Mouse (Mus musculus) lung, embryonic 14.5 days (tissue): ENCODE data around the gene Mpped2. TPM values are rescaled to one million over a fixed set of nuclear protein-coding genes. Genes with fewer than 3 reads are reported as not detected.
A peak's percentile ranks its signal among the peaks of the same experiment; 100 is the strongest.

Experiments
- ATAC-seq: fragments of 200-750 bp; cut with Nextera tagmentation; 2 replicates; pipeline ENCODE4 v1.8.0; 2017; ENCODE audit warnings: mild to moderate bottlenecking, moderate TSS enrichment, moderate library complexity; ENCODE audit not compliant: insufficient read depth
- DNase-seq: peaks from one replicate; pipeline ENCODE4 v3.0.0-alpha.2; 2015
- H3K27ac ChIP-seq: fragments of 300-500 bp; sonication (generic); 2 replicates; pipeline ENCODE4 v1.5.1; 2014; ENCODE audit warnings: low read depth, mild to moderate bottlenecking, moderate library complexity
- H3K27me3 ChIP-seq: fragments of 300-500 bp; sonication (generic); 2 replicates; pipeline ENCODE4 v1.6.1; 2014; ENCODE audit warnings: low read length, control low read depth; ENCODE audit not compliant: insufficient read depth
- H3K36me3 ChIP-seq: fragments of 300-500 bp; sonication (generic); 2 replicates; pipeline ENCODE4 v1.6.1; 2014; ENCODE audit warnings: control low read depth; ENCODE audit not compliant: insufficient read depth
- H3K4me1 ChIP-seq: fragments of 300-500 bp; sonication (generic); 2 replicates; pipeline ENCODE4 v1.6.1; 2014; ENCODE audit warnings: antibody characterized with exemption, control low read depth; ENCODE audit not compliant: insufficient read depth
- H3K4me2 ChIP-seq: fragments of 300-500 bp; sonication (generic); 2 replicates; pipeline ENCODE4 v1.6.1; 2014; ENCODE audit warnings: mild to moderate bottlenecking
- H3K4me3 ChIP-seq: fragments of 300-500 bp; sonication (generic); 2 replicates; pipeline ENCODE4 v1.5.1; 2014; ENCODE audit warnings: low read depth, low read length
- H3K9ac ChIP-seq: fragments of 300-500 bp; sonication (generic); 2 replicates; pipeline ENCODE4 v1.6.1; 2014
- H3K9me3 ChIP-seq: fragments of 300-500 bp; sonication (generic); 2 replicates; pipeline ENCODE4 v1.6.1; 2016; ENCODE audit warnings: low read depth, low read length, control low read depth
- CTCF ChIP-seq: IDR thresholded peaks from 2 replicates; pipeline ENCODE4 v1.5.1; 2016; ENCODE audit warnings: antibody characterized with exemption, low read depth
- WGBS: fragments of 180-500 bp; shearing (Covaris S2); extraction: QIAGEN DNeasy Blood & Tissue Kit; methylation state at CpG from one replicate; pipeline ENCODE4 v1.1.7; 2014; 5-methylcytosine and 5-hydroxymethylcytosine counted together
- polyA plus RNA-seq: library from polyadenylated mRNA; unstranded; fragments of >200 nt; fragmentation: Nextera tagmentation; extraction: Ambion mirVana; gene quantifications from 2 replicates; pipeline ENCODE4 v1.2.1, GENCODE M21; 2014

The Mpped2 gene
- polyA plus RNA-seq, 1 experiment from 2014 or later = 33.3 TPM

DNA sequence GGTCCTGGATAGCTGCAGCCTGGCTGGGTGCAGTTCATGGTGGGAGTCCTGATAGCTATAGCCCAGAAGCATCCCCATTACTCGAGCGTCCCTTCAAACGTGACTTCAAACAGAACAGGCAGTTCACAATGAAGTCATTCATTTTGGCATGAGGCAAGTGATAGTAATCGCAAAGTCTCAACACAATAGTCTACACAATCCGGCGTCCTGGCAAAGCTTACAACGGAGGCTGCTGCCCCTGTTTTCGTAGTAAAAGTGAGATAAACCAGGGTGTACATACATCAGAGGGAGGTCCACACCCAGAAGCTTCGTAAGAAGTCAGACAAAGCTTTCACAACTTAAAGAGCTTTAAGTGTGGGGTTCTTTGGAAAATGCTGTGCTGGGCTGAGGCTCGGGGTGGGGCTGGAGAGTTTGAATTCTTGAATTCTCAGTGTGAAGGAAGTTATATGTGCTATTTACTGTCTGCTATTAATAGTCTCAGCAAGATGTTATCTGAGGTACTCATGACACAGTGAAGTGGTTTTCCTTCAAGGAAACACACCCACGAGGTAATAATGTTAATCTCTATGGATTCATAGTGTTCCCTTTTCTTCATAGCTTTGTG, 170.1 kb downstream of the Mpped2 start:
- no peak for ATAC-seq
- no peaks in the 10 kb centered on the region for H3K9me3 ChIP-seq
- no peak overlapping the region for H3K9ac ChIP-seq
- 39% methylated on average over 11 of the region's 11 CpGs for WGBS
- peaks cover 32% of the 10 kb centered on the region for H3K4me1 ChIP-seq
- peak overlapping the region; percentile 10; the same call in 1 of the 2 replicates for H3K27ac ChIP-seq
- TF ChIP-seq CTCF = no peak
- H3K4me2 ChIP-seq = no peak overlapping the region
- DNase-seq = peak; percentile 44
- H3K27me3 ChIP-seq = no peaks in the 10 kb centered on the region
- no peak overlapping the region for H3K4me3 ChIP-seq
- H3K36me3 ChIP-seq = no peaks in the 10 kb centered on the region

DNA sequence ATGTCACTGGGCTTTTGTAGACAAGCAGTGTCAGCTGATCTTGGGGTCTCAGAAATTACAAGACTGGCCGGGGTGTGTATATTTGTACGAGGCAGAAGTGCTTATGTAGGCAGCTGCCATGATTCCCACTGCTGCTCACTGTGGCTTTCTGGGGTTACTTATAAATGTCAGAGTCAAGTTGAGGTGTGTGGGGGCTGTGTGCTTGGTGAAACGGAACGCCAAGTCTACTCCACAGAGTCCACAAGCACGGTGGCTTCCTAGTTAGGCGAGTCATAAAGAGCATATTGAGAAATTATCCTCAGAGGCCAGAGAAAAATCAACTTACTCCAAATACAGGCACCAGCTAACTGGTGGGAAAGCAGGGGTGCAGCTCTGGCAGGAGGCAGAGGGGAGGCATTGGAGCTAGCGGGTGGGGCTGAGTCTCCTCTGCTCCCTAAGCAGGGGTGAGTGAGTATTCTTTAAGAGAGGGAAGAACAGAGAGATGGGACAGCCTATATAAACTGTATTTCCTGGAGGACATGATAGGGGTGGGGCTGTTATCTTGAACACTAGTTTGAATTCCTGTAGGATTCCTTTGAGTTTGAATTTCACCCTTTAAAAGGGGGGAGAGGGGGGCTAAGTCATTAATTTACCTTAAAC, 172.2 kb downstream of the Mpped2 start:
- H3K27ac ChIP-seq = 0 out of 2 replicates have a peak overlapping the region, but pooled peaks have one; percentile 2
- ATAC-seq = no peak

DNA sequence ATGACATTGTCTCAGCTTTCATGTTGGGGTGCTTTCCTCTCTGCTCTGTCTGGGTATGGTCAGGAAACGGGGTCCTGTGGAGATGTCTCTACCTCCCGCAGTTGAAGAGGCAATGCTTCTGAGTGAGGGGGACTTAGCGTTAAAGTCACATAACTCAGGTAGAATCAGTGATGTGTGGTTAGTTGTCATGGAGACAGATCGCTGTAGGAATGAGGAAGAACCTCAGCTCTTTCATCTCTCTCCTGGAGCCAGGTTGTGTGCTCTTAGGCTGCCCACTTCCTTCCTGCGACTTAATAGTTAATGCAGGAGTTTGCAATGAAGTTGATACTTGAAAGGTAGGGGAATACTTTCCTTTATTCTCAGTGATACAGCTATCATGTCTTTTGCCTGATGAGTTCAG, 173.2 kb downstream of the Mpped2 start:
- peak; percentile 41 for DNase-seq
- Histone ChIP-seq H3K27ac (peak overlapping the region; percentile 39; the same call in 1 of the 2 replicates), H3K9ac (no peak overlapping the region), H3K4me3 (no peak overlapping the region), H3K9me3 (no peaks in the 10 kb centered on the region), H3K36me3 (no peaks in the 10 kb centered on the region), H3K4me2 (no peak overlapping the region), H3K27me3 (no peaks in the 10 kb centered on the region), H3K4me1 (peaks cover 26% of the 10 kb centered on the region)
- peak; percentile 77 for ATAC-seq
- WGBS = 28% methylated on average over 5 of the region's 5 CpGs
- no peak for TF ChIP-seq CTCF

More for the DNA sequence above, 172.2 kb downstream of the Mpped2 start:
- Histone ChIP-seq H3K9me3 (no peaks in the 10 kb centered on the region), H3K4me2 (no peak overlapping the region), H3K36me3 (no peaks in the 10 kb centered on the region), H3K4me1 (peaks cover 26% of the 10 kb centered on the region), H3K27me3 (no peaks in the 10 kb centered on the region), H3K9ac (no peak overlapping the region), H3K4me3 (no peak overlapping the region)
- DNase-seq = no peak
- no peak for TF ChIP-seq CTCF
- WGBS = 29% methylated on average over 7 of the region's 7 CpGs

DNA sequence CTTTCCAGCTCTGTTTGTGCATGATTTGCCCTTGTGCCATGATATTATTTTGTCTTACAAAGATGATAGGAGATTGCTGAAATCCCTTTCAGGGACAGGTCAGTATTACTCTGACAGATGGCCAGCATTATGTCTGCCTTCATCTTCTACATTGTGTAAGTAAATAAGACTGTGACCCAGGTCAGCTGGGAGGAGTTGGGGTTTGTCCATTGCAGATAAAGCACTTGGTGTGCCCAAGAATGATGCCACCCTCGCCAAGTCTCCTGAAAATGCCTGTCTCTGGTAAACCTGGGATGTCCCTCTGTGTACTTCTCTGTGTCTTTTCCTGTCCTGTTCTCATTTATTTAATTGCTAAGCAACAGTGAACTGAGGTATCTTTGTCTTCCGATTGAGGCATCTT, 177.8 kb downstream of the Mpped2 start:
- DNase-seq (no peak), ATAC-seq (no peak)
- Histone ChIP-seq H3K36me3 (no peaks in the 10 kb centered on the region), H3K9ac (no peak overlapping the region), H3K4me2 (no peak overlapping the region), H3K9me3 (no peaks in the 10 kb centered on the region), H3K27me3 (no peaks in the 10 kb centered on the region), H3K4me3 (no peak overlapping the region), H3K27ac (no peak overlapping the region), H3K4me1 (peaks cover 5% of the 10 kb centered on the region; the same call in 1 of the 2 replicates)
- no peak for TF ChIP-seq CTCF
- 86% methylated on average over 2 of the region's 2 CpGs for WGBS

DNA sequence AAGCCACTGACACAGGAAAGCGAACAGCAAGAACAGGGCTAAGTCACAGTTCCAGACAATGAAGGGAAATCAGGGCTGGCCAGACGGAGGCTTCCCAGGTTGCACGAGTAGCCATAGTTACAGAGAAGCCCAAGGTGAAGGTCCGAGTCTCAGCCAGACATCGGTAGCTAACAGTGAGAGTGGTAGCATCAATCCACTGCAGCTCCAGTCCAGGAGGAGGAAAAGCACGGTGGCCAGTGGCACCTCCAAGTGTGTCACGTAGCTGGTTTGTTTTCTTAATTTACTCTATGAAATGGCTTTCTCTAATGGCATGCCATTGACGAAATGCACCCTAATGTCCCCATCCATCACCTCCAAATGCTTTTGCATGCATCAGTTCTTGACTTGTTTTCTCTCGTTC, 180.1 kb downstream of the Mpped2 start:
- no peaks in the 10 kb centered on the region for H3K4me1 ChIP-seq
- no peaks in the 10 kb centered on the region for H3K36me3 ChIP-seq
- H3K4me3 ChIP-seq = no peak overlapping the region
- TF ChIP-seq CTCF = no peak
- no peaks in the 10 kb centered on the region for H3K9me3 ChIP-seq
- H3K9ac ChIP-seq = no peak overlapping the region
- no peak for ATAC-seq
- DNase-seq = no peak
- H3K27ac ChIP-seq = no peak overlapping the region
- no peak overlapping the region for H3K4me2 ChIP-seq
- H3K27me3 ChIP-seq = no peaks in the 10 kb centered on the region
- WGBS = 55% methylated on average over 9 of the region's 9 CpGs

DNA sequence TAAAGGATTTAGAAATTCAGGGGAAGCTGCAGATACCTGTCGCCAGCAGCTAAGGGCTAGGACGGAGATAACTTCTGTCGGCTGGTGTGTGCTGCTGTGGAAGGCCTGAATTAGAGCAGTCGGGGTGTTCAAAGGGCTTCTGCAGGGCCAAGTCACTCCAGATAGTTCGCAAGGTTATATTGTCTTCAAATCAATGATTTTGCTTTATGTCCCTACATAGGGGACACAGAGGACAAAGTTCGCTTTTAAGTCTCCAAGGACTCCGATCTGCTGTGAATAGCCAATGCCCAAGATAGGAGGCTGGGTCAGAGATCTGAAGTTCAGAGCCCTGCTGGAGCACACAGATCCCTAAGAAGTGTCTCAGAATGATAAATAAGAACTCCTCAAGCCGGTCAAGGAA, 190.3 kb downstream of the Mpped2 start:
- no peaks in the 10 kb centered on the region for H3K27me3 ChIP-seq
- TF ChIP-seq CTCF = no peak
- ATAC-seq (no peak), DNase-seq (no peak)
- H3K27ac ChIP-seq = no peak overlapping the region
- H3K9ac ChIP-seq = no peak overlapping the region
- H3K4me3 ChIP-seq = no peak overlapping the region
- H3K9me3 ChIP-seq = no peaks in the 10 kb centered on the region
- no peak overlapping the region for H3K4me2 ChIP-seq
- no peaks in the 10 kb centered on the region for H3K36me3 ChIP-seq
- 57% methylated on average over 8 of the region's 8 CpGs for WGBS
- no peaks in the 10 kb centered on the region for H3K4me1 ChIP-seq

DNA sequence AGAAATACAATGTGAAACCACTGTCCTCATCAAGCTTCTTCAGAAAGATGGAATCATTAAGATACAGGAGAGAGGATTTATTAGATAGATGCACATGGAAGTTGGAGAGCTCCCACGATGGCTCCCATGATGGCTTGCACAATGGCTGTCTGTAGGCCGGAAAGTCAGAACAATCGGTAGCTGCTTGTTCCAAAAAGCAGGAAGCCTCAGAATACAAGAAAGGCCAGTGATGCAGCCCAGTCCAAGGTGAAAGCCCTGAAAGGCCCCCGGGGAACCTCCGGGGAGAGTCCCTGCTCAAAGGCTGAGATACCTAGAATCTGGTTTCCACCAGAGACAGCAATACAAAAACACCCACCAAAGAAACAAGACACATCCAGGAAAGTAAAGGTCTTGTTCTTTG, 195.1 kb downstream of the Mpped2 start:
- DNase-seq (no peak), ATAC-seq (no peak)
- Histone ChIP-seq H3K4me1 (peaks cover 12% of the 10 kb centered on the region), H3K27ac (no peak overlapping the region), H3K36me3 (no peaks in the 10 kb centered on the region), H3K9me3 (no peaks in the 10 kb centered on the region), H3K27me3 (no peaks in the 10 kb centered on the region), H3K4me3 (no peak overlapping the region), H3K4me2 (no peak overlapping the region), H3K9ac (no peak overlapping the region)
- TF ChIP-seq CTCF = no peak
- WGBS = 95% methylated on average over 5 of the region's 5 CpGs
